Mouse (Mus musculus) adipocyte (in vitro differentiated cells): ENCODE results near the gene Sft2d2.

Experiments
- DNase-seq: peaks from one replicate; pipeline ENCODE4 v3.0.0-alpha.2; 2016; ENCODE audit warnings: low spot score

The Sft2d2 gene

GRCm38 (mm10) chr1:165190571-165191273 lies 3.5 kb downstream of the Sft2d2 start:
- no peak for DNase-seq

DNA sequence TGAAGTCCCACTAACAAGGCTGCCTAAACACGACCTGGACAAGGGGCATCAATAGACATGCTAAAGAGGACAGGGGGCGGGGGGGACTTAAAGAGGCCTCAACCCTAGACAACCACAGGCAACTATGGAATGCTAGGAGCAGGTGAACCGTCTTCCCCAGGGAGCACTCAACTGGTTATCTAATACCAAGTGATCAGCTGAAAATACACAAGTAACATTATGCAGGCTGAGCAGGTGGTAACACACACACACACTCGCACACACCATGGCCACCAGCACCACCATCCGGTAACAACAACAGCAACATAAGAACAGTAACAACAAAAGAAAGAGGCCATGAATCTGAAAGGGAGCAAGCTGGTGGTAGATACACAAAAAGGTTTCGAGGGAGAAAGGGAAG lies 4.2 kb downstream of the Sft2d2 start:
- no peak for DNase-seq

DNA sequence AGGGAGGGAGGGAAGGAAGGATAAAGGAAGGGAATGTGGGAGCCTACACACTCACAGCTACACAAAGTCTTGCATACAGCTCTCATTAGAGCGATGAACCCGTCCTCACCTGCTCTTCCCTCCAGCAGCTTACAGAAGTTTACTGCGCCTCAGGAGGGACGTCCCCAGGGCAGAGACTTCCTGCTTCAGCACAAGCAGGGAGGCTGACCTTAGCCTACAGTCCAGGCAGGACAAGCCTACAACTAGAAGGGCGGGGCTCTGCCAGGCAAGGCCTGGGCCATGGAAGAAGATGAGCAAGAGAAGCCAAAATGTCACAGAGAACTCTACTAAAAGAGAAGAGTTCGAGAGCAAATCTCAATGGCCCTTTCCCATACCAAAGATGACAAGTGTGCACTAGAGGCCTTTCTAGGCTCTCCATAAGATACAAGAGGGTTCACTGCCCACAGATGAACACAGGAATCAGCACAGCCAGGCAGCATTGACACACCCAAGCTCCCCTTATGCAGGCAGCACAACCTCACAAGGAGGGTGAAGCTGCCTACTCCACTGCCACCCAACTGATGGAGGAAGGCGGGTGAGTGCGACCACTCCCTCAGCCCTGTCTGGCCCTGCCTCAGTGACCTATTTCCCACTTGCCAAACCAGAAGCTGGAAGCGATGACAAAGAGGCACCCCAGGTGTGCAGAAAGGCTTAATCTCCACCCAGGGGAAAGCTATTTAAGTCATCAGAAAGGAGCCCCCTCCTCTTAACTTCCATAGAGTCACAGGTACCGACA lies 5.2 kb downstream of the Sft2d2 start:
- no peak for DNase-seq

GRCm38 (mm10) chr1:165187357-165187756 lies 6.9 kb downstream of the Sft2d2 start:
- no peak for DNase-seq

DNA sequence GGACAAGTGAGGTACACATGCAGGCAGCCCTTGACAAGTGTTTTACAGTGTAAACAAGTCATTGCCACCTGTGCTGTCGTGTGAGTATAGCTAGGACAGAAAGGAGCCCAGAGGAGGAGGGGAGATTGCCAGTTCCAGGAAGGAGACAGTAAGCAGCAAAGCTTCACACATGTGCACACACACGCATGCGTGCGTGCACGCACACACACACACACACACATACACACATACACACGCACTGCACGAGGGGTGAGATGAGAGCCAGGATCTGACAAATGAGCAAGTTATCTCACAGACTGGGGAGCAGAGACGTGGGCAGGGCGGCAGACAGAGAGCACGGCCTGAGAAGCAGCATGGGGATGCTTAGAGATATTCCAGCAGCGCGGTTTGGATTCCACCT lies 7.7 kb downstream of the Sft2d2 start:
- no peak for DNase-seq

- no peak for DNase-seq
Observed at GRCm38 (mm10) chr1:165185116-165185515, 9.1 kb downstream of the Sft2d2 start.

GRCm38 (mm10) chr1:165184178-165184577 lies 10.1 kb downstream of the Sft2d2 start:
- DNase-seq = no peak

DNA sequence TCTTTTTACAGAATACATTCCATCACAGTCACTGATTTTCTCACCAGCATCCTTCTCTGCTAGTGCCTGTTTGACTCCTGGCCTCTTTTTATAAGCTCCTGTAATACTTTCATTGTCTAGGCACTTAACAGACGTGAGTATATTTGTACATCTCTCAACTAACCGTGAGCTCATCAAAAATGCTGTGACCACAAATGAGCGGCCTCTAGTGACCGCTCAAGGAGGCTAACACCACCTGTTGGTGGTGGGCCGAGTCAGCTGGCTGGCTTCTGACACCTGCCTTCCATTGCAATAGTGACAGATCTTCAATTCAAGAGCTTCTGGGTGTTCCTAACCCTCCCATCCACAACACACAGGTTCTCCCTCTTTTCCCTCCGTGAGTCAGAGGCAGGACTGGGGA lies 10.8 kb downstream of the Sft2d2 start:
- DNase-seq = no peak

- DNase-seq = no peak
Observed at GRCm38 (mm10) chr1:165179321-165179720, 14.9 kb downstream of the Sft2d2 start.

GRCm38 (mm10) chr1:165178075-165178474 lies 16.2 kb downstream of the Sft2d2 start:
- no peak for DNase-seq

- DNase-seq = no peak
Observed at GRCm38 (mm10) chr1:165174059-165174616, 20.1 kb downstream of the Sft2d2 start.

DNA sequence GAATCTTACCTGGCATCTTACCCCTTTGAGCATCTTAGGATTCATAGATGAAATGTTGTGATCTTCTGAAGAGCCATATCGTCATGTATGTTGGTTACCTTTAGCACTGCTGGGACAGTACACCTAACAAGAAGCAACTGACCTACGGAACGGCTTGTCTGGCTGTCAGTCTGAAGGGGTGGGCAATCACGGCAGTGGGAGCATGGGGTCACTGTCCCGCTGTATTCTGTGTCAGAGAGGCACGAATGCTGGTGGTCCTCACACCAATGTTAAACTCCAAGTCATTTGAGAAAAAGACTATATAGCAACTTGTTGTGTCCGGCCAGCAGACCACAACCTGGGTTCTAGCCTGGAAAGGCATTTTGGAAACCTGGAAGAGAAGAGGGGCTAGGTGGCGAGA lies 23.0 kb downstream of the Sft2d2 start:
- DNase-seq = no peak

DNA sequence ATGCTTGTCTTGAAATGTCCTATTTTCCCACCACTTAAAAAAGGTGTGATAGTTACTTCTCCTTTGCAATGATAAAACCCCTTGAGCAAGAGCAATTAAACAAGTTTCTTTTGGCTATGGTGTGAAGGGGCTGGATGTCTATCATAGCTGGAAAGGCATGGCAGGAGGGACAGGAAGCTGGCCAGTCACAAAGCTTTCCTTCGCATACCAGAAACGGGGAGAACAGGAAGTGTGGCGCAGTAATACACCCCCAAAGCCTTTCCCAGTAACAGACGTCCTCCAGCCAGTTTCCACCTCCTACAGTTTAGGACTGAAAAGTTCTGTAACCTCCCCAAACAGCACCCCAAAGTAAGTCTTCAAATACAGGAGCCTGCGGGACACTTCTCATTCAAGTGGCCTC lies 24.1 kb downstream of the Sft2d2 start:
- no peak for DNase-seq

DNA sequence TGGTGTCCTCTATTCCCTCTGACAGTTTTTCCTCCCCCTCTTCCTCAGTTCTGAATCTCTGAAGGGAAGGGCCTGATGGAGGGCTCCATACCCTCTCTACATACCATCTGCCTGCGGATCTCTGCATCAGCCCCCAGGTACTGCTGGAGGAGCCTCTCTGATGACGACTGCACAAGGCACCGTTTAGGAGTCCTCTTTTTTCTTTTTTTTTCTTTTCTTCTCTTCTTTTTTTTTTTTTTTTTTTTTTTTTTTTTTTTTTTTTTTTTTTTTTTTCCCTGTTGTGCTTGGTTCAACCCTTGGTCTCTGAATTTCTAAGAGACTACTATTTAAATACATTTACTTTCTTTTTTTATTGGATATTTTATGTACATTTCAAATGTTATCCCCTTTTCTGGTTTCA lies 24.8 kb downstream of the Sft2d2 start:
- DNase-seq = no peak

- no peak for DNase-seq
Observed at GRCm38 (mm10) chr1:165164920-165165319, 29.3 kb downstream of the Sft2d2 start.

DNA sequence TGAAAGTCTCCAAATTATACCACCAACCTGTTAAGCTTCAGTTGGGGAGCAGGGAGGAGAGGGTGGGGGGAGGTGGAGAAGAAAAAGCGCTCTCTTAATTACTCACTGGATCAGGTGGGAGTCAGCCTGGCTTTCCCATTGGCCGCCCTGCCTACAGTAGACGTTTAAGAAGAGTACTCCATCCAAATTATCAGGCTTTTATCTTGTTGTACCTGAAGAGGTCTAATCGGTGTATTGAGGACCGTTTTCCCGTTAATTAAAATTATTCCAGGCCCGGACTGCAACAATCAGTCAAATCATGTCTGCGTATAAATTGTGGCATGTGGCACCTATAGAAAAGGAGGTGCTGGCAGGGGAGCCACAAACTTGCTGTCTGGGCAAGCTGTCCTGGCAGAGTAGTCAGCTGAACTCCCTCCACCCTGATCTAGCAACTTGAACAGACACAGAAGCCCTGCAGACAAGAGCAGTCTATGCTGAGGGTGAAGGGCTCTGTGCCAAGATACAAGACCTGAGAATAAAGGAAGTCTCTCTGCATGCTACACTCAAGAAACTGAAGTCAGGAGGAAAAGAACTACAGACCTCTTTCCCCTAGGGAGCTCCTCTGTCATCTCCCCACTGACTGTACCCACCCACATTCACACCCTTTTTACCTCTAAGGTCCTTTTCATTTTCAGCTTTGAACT lies 33.4 kb downstream of the Sft2d2 start, which contains the start of gene Tbx19:
TSS of gene Tbx19 (minus strand) at position 51 of the 683 bp plus-strand sequence.
- DNase-seq = no peak

- no peak for DNase-seq
Observed at GRCm38 (mm10) chr1:165158841-165159240, 35.4 kb downstream of the Sft2d2 start.

DNA sequence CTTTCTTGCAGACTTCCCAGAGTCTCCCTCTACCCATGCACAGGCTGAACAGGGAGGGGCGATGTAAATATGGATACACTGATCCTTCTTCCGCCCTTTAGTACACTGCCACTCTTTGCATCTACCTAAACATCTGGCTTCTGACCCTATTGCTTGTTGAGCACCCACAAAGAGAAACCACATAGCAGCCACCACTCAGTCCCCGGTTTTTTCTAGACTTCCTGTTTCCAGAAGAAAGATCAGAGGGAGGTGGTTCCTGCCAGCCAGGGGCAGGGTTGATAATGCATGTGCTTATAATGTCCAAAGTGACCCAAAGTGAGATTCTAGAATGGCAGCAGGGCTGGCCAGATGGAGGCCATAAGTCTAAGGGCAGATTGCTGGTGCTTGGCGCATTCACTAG lies 40.1 kb downstream of the Sft2d2 start:
- no peak for DNase-seq

- no peak for DNase-seq
Observed at GRCm38 (mm10) chr1:165151216-165151615, 43.0 kb downstream of the Sft2d2 start.

DNA sequence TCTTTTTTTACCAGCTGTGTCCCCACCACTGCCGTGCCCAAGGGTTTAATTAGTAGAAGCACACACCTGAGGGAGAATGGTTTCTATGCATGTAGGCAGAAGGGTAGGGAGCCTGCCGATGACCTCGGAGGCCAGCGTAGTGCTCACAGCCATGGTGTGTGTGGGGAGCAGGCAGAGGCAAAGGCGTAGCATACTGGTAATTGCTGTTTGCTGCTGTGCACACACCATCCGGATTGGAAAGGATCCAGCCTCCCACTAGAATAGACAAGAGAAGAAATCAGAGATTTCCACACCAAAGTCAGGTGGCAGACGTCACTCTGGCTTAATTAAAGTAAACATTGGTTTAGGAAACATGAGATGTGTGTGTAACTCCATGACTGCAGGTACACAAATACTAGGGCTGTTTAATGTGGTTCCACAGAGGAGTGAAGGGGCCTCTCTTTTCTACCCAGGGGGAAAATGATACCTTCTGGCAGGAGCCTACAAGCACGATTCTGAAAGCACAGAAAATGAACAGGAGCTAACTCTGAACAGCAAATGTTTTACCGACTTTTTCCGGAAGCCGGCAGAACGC lies 51.8 kb downstream of the Sft2d2 start:
- no peak for DNase-seq

DNA sequence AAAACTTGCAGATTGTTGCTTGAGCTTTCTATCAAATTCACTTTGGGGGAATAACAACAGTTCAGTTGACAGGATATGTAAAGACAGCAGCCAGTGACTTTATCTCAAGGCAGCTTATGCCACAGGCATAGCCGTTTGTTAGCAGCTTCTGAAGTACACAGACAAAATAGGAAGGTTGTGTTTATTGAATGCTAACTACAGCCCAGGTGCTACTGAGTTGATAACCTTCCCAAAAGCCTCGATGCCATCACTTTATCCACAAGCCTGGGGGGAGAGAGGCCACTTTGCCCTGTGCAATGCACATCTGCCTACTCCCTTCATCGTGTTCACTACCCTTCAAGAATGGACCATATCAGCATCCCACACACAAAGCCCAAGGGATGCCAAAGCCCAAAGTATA lies 54.0 kb downstream of the Sft2d2 start:
- no peak for DNase-seq

DNA sequence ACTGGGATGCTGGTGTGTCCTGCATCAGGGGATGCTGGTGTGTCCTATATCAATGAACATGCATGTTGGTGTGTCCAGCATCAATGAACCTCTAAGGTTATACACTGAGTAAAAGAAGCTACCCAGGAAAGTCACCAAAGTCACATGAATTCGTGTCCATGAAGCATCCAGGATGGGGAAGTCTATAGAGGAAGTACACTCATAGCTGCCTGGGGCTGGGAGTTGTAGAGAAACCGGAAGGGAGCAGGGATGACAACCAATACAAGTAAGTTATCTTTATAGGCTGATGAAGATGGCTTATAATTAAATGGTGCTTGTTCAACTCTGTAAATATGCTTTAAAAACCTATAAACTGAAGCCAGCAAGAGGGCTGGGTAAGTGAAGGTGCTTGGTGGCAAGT lies 60.4 kb downstream of the Sft2d2 start:
- DNase-seq = no peak
